In genomic region chr7:73305286-73305975, GRCm38 (mm10) we compare ENCODE assay signal across 17 mouse cellular contexts.
DNase-seq lines count a peak whose midpoint lies in the region; ATAC-seq and TF ChIP-seq lines count a peak whose summit lies in the region.
"Had no signal": no experiment of that assay in that cellular context is flagged by ENCODE, and none has a peak within 500 bp of the region (broad histone marks: within the 10 kb centered on the region; RNA-seq: fewer than 3 reads in every experiment).

No protein-coding gene starts in this region.

- H3K27me3 ChIP-seq in forebrain, embryonic 11.5 days (ENCODE audit: control insufficient read depth, insufficient read depth, low read length) = no peaks in the 10 kb centered on the region; the same call in 1 of the 2 replicates
- H3K27me3 ChIP-seq in forebrain, embryonic 16.5 days (replicated peaks; ENCODE audit: control insufficient read depth, insufficient read depth, low read length) = no peaks in the 10 kb centered on the region; the same call in 1 of the 2 replicates
- H3K27me3 ChIP-seq in midbrain, embryonic 10.5 days (ENCODE audit: low read depth, poor library complexity, severe bottlenecking) = 0 out of 2 replicates have a peak, but pooled peaks cover 4% of the 10 kb centered on the region
- H3K27me3 ChIP-seq in midbrain, postnatal 0 days (ENCODE audit: insufficient read depth, low read length) = no peaks in the 10 kb centered on the region
- H3K27me3 ChIP-seq in midbrain, embryonic 13.5 days = no peaks in the 10 kb centered on the region
- H3K27me3 ChIP-seq in stomach, embryonic 16.5 days (ENCODE audit: control insufficient read depth, insufficient read depth, low read length) = no peaks in the 10 kb centered on the region; the same call in 1 of the 2 replicates
- H3K27me3 ChIP-seq: embryonic facial prominence, embryonic 12.5 days had no signal

- peak overlapping the region; percentile 55; the same call in 1 of the 2 replicates for H3K27ac ChIP-seq in forebrain, embryonic 11.5 days (ENCODE audit: low read depth, low read length)
- no peak overlapping the region for H3K27ac ChIP-seq in forebrain, embryonic 16.5 days (ENCODE audit: low read length)
- H3K27ac ChIP-seq in midbrain, embryonic 10.5 days (replicated peaks) = peak overlapping the region; percentile 84
- no peak overlapping the region for H3K27ac ChIP-seq in midbrain, postnatal 0 days (ENCODE audit: low read depth, low read length)
- H3K27ac ChIP-seq in midbrain, embryonic 13.5 days = peak overlapping the region; percentile 61
- H3K27ac ChIP-seq in stomach, embryonic 16.5 days (ENCODE audit: low read length) = no peak overlapping the region
- H3K27ac ChIP-seq: embryonic facial prominence, embryonic 12.5 days had no signal

- no peaks in the 10 kb centered on the region for H3K9me3 ChIP-seq in forebrain, embryonic 11.5 days (ENCODE audit: control insufficient read depth, low read length)
- H3K9me3 ChIP-seq in forebrain, embryonic 16.5 days (ENCODE audit: control insufficient read depth, low read length) = no peaks in the 10 kb centered on the region
- H3K9me3 ChIP-seq in midbrain, embryonic 10.5 days (replicated peaks) = no peaks in the 10 kb centered on the region; the same call in 1 of the 2 replicates
- H3K9me3 ChIP-seq in midbrain, postnatal 0 days (ENCODE audit: low read length) = no peaks in the 10 kb centered on the region
- H3K9me3 ChIP-seq in midbrain, embryonic 13.5 days = no peaks in the 10 kb centered on the region
- H3K9me3 ChIP-seq in stomach, embryonic 16.5 days (replicated peaks; ENCODE audit: control insufficient read depth, low read length) = no peaks in the 10 kb centered on the region
- H3K9me3 ChIP-seq: embryonic facial prominence, embryonic 12.5 days had no signal

- no peak for DNase-seq in forebrain, embryonic 11.5 days (ENCODE audit: low spot score)
- peak; percentile 44 for DNase-seq in midbrain, embryonic 10.5 days (ENCODE audit: low spot score)
- no peak for DNase-seq in midbrain, postnatal 0 days (ENCODE audit: low spot score)
- DNase-seq in cerebellum, postnatal 10 days = no peak
- no peak for DNase-seq in gastrocnemius, postnatal 14 days
- DNase-seq: adrenal gland, postnatal 14 days; cerebellum, adult 11-12 months; heart, postnatal 10 days; kidney, postnatal 36 days; liver; lung, postnatal 4 days; thymus, adult 2 months had no signal

- intact Hi-C loops in gastrocnemius, postnatal 14 days (cut with DNase I; ENCODE audit: low total_unique reads) = no loop called here

- H3K4me1 ChIP-seq in forebrain, embryonic 11.5 days (replicated peaks; ENCODE audit: control insufficient read depth, insufficient read depth, low read length) = peaks cover 21% of the 10 kb centered on the region
- peaks cover 22% of the 10 kb centered on the region for H3K4me1 ChIP-seq in forebrain, embryonic 16.5 days (replicated peaks; ENCODE audit: control insufficient read depth, insufficient read depth, low read length)
- peaks cover 75% of the 10 kb centered on the region for H3K4me1 ChIP-seq in midbrain, embryonic 10.5 days
- peaks cover 9% of the 10 kb centered on the region; the same call in 1 of the 2 replicates for H3K4me1 ChIP-seq in midbrain, postnatal 0 days (ENCODE audit: insufficient read depth, low read length)
- peaks cover 59% of the 10 kb centered on the region for H3K4me1 ChIP-seq in midbrain, embryonic 13.5 days (replicated peaks)
- peaks cover 12% of the 10 kb centered on the region for H3K4me1 ChIP-seq in stomach, embryonic 16.5 days (ENCODE audit: control insufficient read depth, insufficient read depth, low read length)

- 11% methylated on average over 14 of the region's 14 CpGs for WGBS in forebrain, embryonic 11.5 days
- 15% methylated on average over 14 of the region's 14 CpGs for WGBS in forebrain, embryonic 16.5 days
- 13% methylated on average over 14 of the region's 14 CpGs for WGBS in midbrain, embryonic 10.5 days
- 20% methylated on average over 14 of the region's 14 CpGs for WGBS in midbrain, postnatal 0 days
- WGBS in midbrain, embryonic 13.5 days = 7% methylated on average over 14 of the region's 14 CpGs
- WGBS in stomach, embryonic 16.5 days = 25% methylated on average over 14 of the region's 14 CpGs

- H3K9ac ChIP-seq in forebrain, embryonic 11.5 days (ENCODE audit: low read length) = 0 out of 2 replicates have a peak overlapping the region, but pooled peaks have one; percentile 39
- no peak overlapping the region for H3K9ac ChIP-seq in forebrain, embryonic 16.5 days (replicated peaks; ENCODE audit: low read depth, low read length)
- no peak overlapping the region for H3K9ac ChIP-seq in midbrain, postnatal 0 days (replicated peaks; ENCODE audit: low read length, poor library complexity, severe bottlenecking)
- no peak overlapping the region for H3K9ac ChIP-seq in midbrain, embryonic 13.5 days (replicated peaks)
- H3K9ac ChIP-seq in stomach, embryonic 16.5 days (ENCODE audit: low read length) = no peak overlapping the region
- H3K9ac ChIP-seq: embryonic facial prominence, embryonic 12.5 days had no signal

- no peak for TF ChIP-seq CTCF in midbrain, postnatal 0 days (IDR thresholded peaks at IDR 0.05)

- no peak for ATAC-seq in forebrain, embryonic 11.5 days (replicated peaks; ENCODE audit: low FRiP score)
- ATAC-seq in forebrain, embryonic 16.5 days = no peak
- ATAC-seq in midbrain, postnatal 0 days (ENCODE audit: low FRiP score) = no peak
- ATAC-seq in midbrain, embryonic 13.5 days = no peak
- ATAC-seq in stomach, embryonic 16.5 days (ENCODE audit: insufficient read depth, low FRiP score) = no peak
- ATAC-seq: intestine, postnatal 0 days had no signal

- H3K4me2 ChIP-seq in forebrain, embryonic 11.5 days (ENCODE audit: low read depth, low read length, severe bottlenecking) = peak overlapping the region; percentile 32; the same call in 1 of the 2 replicates
- H3K4me2 ChIP-seq in forebrain, embryonic 16.5 days (ENCODE audit: low read length) = no peak overlapping the region
- H3K4me2 ChIP-seq in midbrain, postnatal 0 days (ENCODE audit: low read depth, low read length, poor library complexity, severe bottlenecking) = no peak overlapping the region
- H3K4me2 ChIP-seq in midbrain, embryonic 13.5 days (replicated peaks) = 0 out of 2 replicates have a peak overlapping the region, but pooled peaks have one; percentile 3
- 0 out of 2 replicates have a peak overlapping the region, but pooled peaks have one; percentile 6 for H3K4me2 ChIP-seq in stomach, embryonic 16.5 days (ENCODE audit: low read depth, low read length)
- H3K4me2 ChIP-seq: embryonic facial prominence, embryonic 12.5 days had no signal

- no peak overlapping the region for H3K4me3 ChIP-seq in forebrain, embryonic 11.5 days (ENCODE audit: low read depth, low read length)
- no peak overlapping the region for H3K4me3 ChIP-seq in forebrain, embryonic 16.5 days (replicated peaks; ENCODE audit: low read length)
- peak overlapping the region; percentile 35 for H3K4me3 ChIP-seq in midbrain, embryonic 10.5 days
- H3K4me3 ChIP-seq in midbrain, postnatal 0 days (ENCODE audit: low read depth, low read length) = no peak overlapping the region
- no peak overlapping the region for H3K4me3 ChIP-seq in midbrain, embryonic 13.5 days (replicated peaks)
- no peak overlapping the region for H3K4me3 ChIP-seq in stomach, embryonic 16.5 days (replicated peaks; ENCODE audit: low read length)
- H3K4me3 ChIP-seq: embryonic facial prominence, embryonic 12.5 days had no signal

- H3K36me3 ChIP-seq in forebrain, embryonic 11.5 days (ENCODE audit: control insufficient read depth, insufficient read depth, low read length) = no peaks in the 10 kb centered on the region
- H3K36me3 ChIP-seq in forebrain, embryonic 16.5 days (ENCODE audit: control insufficient read depth, insufficient read depth) = no peaks in the 10 kb centered on the region
- no peaks in the 10 kb centered on the region for H3K36me3 ChIP-seq in midbrain, embryonic 10.5 days
- H3K36me3 ChIP-seq in midbrain, postnatal 0 days (ENCODE audit: insufficient read depth, low read length) = no peaks in the 10 kb centered on the region
- H3K36me3 ChIP-seq in midbrain, embryonic 13.5 days = no peaks in the 10 kb centered on the region
- no peaks in the 10 kb centered on the region for H3K36me3 ChIP-seq in stomach, embryonic 16.5 days (ENCODE audit: control insufficient read depth, insufficient read depth, low read length)
- H3K36me3 ChIP-seq: embryonic facial prominence, embryonic 12.5 days had no signal

Comparison
In these comparisons a context has a peak if more than half of its experiments do, and no peak if none do; other contexts are left out.
1. H3K27ac ChIP-seq: peak in forebrain, embryonic 11.5 days (single experiment), midbrain, embryonic 10.5 days (single experiment) and midbrain, embryonic 13.5 days (single experiment); none in forebrain, embryonic 16.5 days (single experiment), midbrain, postnatal 0 days (single experiment) and stomach, embryonic 16.5 days (single experiment).
2. H3K4me2 ChIP-seq: peak in forebrain, embryonic 11.5 days (single experiment), midbrain, embryonic 13.5 days (single experiment) and stomach, embryonic 16.5 days (single experiment); none in forebrain, embryonic 16.5 days (single experiment) and midbrain, postnatal 0 days (single experiment).